ENCODE assay signal across 11 mouse cellular contexts in the genomic region with DNA sequence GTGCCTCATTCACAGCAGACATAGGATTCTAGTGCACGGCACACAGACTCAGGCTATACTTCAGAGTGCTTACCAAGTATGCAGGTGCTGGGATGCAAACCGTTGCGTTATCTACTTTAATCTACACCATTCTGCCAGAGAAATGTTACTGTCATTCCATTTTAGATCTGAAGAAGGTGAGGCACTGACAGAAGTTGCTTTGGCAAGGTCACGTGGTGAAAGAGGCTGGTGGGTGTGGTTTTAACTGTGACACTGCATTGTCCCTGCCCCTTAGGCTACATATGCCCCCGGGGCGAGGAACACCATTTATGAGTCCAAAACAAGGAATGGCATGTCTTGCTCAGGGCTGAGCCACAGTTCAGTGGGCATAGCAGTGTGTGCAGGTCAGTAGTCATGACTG. TPM values are rescaled to one million over a fixed set of nuclear protein-coding genes. Genes with fewer than 3 reads are reported as not detected.
DNase-seq lines count a peak whose midpoint lies in the region; ATAC-seq and TF ChIP-seq lines count a peak whose summit lies in the region.
"Had no signal": no experiment of that assay in that cellular context is flagged by ENCODE, and none has a peak within 500 bp of the region (broad histone marks: within the 10 kb centered on the region; RNA-seq: fewer than 3 reads in every experiment).

No protein-coding gene starts in this region.

- no peaks in the 10 kb centered on the region for H3K36me3 ChIP-seq in hindbrain, postnatal 0 days (ENCODE audit: insufficient read depth, low read length)
- H3K36me3 ChIP-seq in hindbrain, embryonic 14.5 days (replicated peaks; ENCODE audit: control insufficient read depth, insufficient read depth) = no peaks in the 10 kb centered on the region
- H3K36me3 ChIP-seq in thymus, adult 2 months (ENCODE audit: control insufficient read depth, insufficient read depth, low read length) = no peaks in the 10 kb centered on the region
- H3K36me3 ChIP-seq in limb, embryonic 13.5 days = no peaks in the 10 kb centered on the region
- no peaks in the 10 kb centered on the region for H3K36me3 ChIP-seq in midbrain, embryonic 11.5 days (ENCODE audit: control insufficient read depth, insufficient read depth, low read length)
- H3K36me3 ChIP-seq: hindbrain, embryonic 15.5 days; liver, embryonic 15.5 days had no signal

- ATAC-seq in hindbrain, postnatal 0 days = no peak
- no peak for ATAC-seq in hindbrain, embryonic 14.5 days (ENCODE audit: low FRiP score)
- no peak for ATAC-seq in limb, embryonic 13.5 days (ENCODE audit: low FRiP score, low read depth)
- no peak for ATAC-seq in midbrain, embryonic 11.5 days (ENCODE audit: low FRiP score)
- ATAC-seq: activated CD4-positive, CD25-positive, alpha-beta regulatory T cell, adult 4 months had no signal

- no peak overlapping the region for H3K9ac ChIP-seq in hindbrain, postnatal 0 days (replicated peaks; ENCODE audit: low read length)
- H3K9ac ChIP-seq in hindbrain, embryonic 14.5 days = no peak overlapping the region
- H3K9ac ChIP-seq in limb, embryonic 13.5 days = no peak overlapping the region
- no peak overlapping the region for H3K9ac ChIP-seq in midbrain, embryonic 11.5 days (ENCODE audit: low read length)
- H3K9ac ChIP-seq: hindbrain, embryonic 15.5 days; liver, embryonic 15.5 days had no signal

- DNase-seq in hindbrain, postnatal 0 days (ENCODE audit: low spot score) = no peak
- DNase-seq in hindbrain, embryonic 14.5 days (ENCODE audit: low spot score) = no peak
- DNase-seq in thymus, adult 2 months = no peak
- DNase-seq in thymus, adult 18-20 months = no peak
- no peak for DNase-seq in adrenal gland, postnatal 4 days (ENCODE audit: low spot score in 2 of 2)
- no peak for DNase-seq in cerebellum, adult 9-11 months
- no peak for DNase-seq in midbrain, embryonic 11.5 days (ENCODE audit: low spot score, missing footprints)

- H3K4me3 ChIP-seq in hindbrain, postnatal 0 days (ENCODE audit: low read length) = no peak overlapping the region
- no peak overlapping the region for H3K4me3 ChIP-seq in hindbrain, embryonic 14.5 days (replicated peaks; ENCODE audit: low read length)
- H3K4me3 ChIP-seq in thymus, adult 2 months (ENCODE audit: control insufficient read depth, insufficient read depth, low read length) = no peak overlapping the region
- H3K4me3 ChIP-seq in limb, embryonic 13.5 days = no peak overlapping the region
- no peak overlapping the region for H3K4me3 ChIP-seq in midbrain, embryonic 11.5 days (ENCODE audit: low read depth, low read length)
- H3K4me3 ChIP-seq: hindbrain, embryonic 15.5 days; liver, embryonic 15.5 days had no signal

- WGBS in hindbrain, postnatal 0 days = 86% methylated on average over 6 of the region's 6 CpGs
- WGBS in hindbrain, embryonic 14.5 days = 88% methylated on average over 6 of the region's 6 CpGs
- WGBS in thymus, adult 2 months = 15% methylated on average over 6 of the region's 6 CpGs
- WGBS in limb, embryonic 13.5 days = 84% methylated on average over 6 of the region's 6 CpGs
- WGBS in midbrain, embryonic 11.5 days = 86% methylated on average over 6 of the region's 6 CpGs

- no peak for TF ChIP-seq CTCF in hindbrain, postnatal 0 days (IDR thresholded peaks at IDR 0.05; ENCODE audit: low read depth)
- TF ChIP-seq CTCF in thymus, adult 2 months (IDR thresholded peaks at IDR 0.05; ENCODE audit: borderline replicate concordance, control insufficient read depth, extremely low read depth, insufficient read depth, low read length, poor library complexity) = no peak

- H3K27me3 ChIP-seq in hindbrain, postnatal 0 days (ENCODE audit: insufficient read depth, low read length) = no peaks in the 10 kb centered on the region
- H3K27me3 ChIP-seq in hindbrain, embryonic 14.5 days (ENCODE audit: control insufficient read depth, insufficient read depth, low read length) = no peaks in the 10 kb centered on the region
- no peaks in the 10 kb centered on the region for H3K27me3 ChIP-seq in thymus, adult 2 months (ENCODE audit: control insufficient read depth, insufficient read depth, low read length)
- 0 out of 2 replicates have a peak, but pooled peaks cover 1% of the 10 kb centered on the region for H3K27me3 ChIP-seq in limb, embryonic 13.5 days
- no peaks in the 10 kb centered on the region for H3K27me3 ChIP-seq in midbrain, embryonic 11.5 days (ENCODE audit: control insufficient read depth, insufficient read depth, low read length)
- H3K27me3 ChIP-seq: hindbrain, embryonic 15.5 days; liver, embryonic 15.5 days had no signal

- no peaks in the 10 kb centered on the region for H3K9me3 ChIP-seq in hindbrain, postnatal 0 days (ENCODE audit: low read length)
- H3K9me3 ChIP-seq in hindbrain, embryonic 14.5 days (ENCODE audit: control insufficient read depth, low read length) = no peaks in the 10 kb centered on the region
- no peaks in the 10 kb centered on the region for H3K9me3 ChIP-seq in limb, embryonic 13.5 days
- H3K9me3 ChIP-seq in midbrain, embryonic 11.5 days (ENCODE audit: control insufficient read depth, low read length) = no peaks in the 10 kb centered on the region
- H3K9me3 ChIP-seq: hindbrain, embryonic 15.5 days; liver, embryonic 15.5 days had no signal

- H3K27ac ChIP-seq in hindbrain, postnatal 0 days = peak overlapping the region; percentile 56; the same call in 1 of the 2 replicates
- no peak overlapping the region for H3K27ac ChIP-seq in hindbrain, embryonic 14.5 days
- peak overlapping the region; percentile 76 for H3K27ac ChIP-seq in thymus, adult 2 months (ENCODE audit: control insufficient read depth, insufficient read depth, low read length)
- H3K27ac ChIP-seq in limb, embryonic 13.5 days = peak overlapping the region; percentile 84; the same call in 1 of the 2 replicates
- H3K27ac ChIP-seq in midbrain, embryonic 11.5 days (ENCODE audit: low read depth, low read length) = no peak overlapping the region
- H3K27ac ChIP-seq: hindbrain, embryonic 15.5 days; liver, embryonic 15.5 days had no signal

- peaks cover 14% of the 10 kb centered on the region for H3K4me1 ChIP-seq in hindbrain, postnatal 0 days (ENCODE audit: insufficient read depth, low read length)
- H3K4me1 ChIP-seq in hindbrain, embryonic 14.5 days (replicated peaks; ENCODE audit: control insufficient read depth, insufficient read depth, low read length) = no peaks in the 10 kb centered on the region
- peaks cover 41% of the 10 kb centered on the region for H3K4me1 ChIP-seq in thymus, adult 2 months (replicated peaks; ENCODE audit: control insufficient read depth, insufficient read depth, low read length)
- peaks cover 65% of the 10 kb centered on the region for H3K4me1 ChIP-seq in limb, embryonic 13.5 days
- H3K4me1 ChIP-seq in midbrain, embryonic 11.5 days (ENCODE audit: control insufficient read depth, insufficient read depth, low read length) = no peaks in the 10 kb centered on the region; the same call in 1 of the 2 replicates

- no peak for TF ChIP-seq POLR2A in thymus, adult 2 months (IDR thresholded peaks at IDR 0.05; ENCODE audit: control insufficient read depth, extremely low read depth, insufficient read depth, low read length, poor library complexity)

- no peak overlapping the region for H3K4me2 ChIP-seq in hindbrain, postnatal 0 days (ENCODE audit: low read depth, low read length)
- H3K4me2 ChIP-seq in hindbrain, embryonic 14.5 days (replicated peaks) = no peak overlapping the region
- H3K4me2 ChIP-seq in limb, embryonic 13.5 days (replicated peaks) = no peak overlapping the region
- no peak overlapping the region for H3K4me2 ChIP-seq in midbrain, embryonic 11.5 days
- H3K4me2 ChIP-seq: hindbrain, embryonic 15.5 days; liver, embryonic 15.5 days had no signal

RNA-seq across cellular contexts. Expression of a gene that starts 16.7 kb away (rescaled TPM):
- 35.4 and 50.1 TPM in 2 replicates for total RNA-seq in hindbrain, postnatal 0 days (2014; rRNA removed)
- 33.8 and 39.4 TPM in 2 replicates for polyA plus RNA-seq in hindbrain, postnatal 0 days (2015; fragmentation: Nextera tagmentation; extraction: Ambion mirVana)
- polyA plus RNA-seq in hindbrain, embryonic 14.5 days (2014; fragmentation: Nextera tagmentation; extraction: Ambion mirVana) = 30.2 and 31.4 TPM in 2 replicates
- 393 and 535 TPM in 2 replicates for polyA plus RNA-seq in thymus, adult 2 months (2012; rRNA removed)
- polyA plus RNA-seq in limb, embryonic 13.5 days (2015; fragmentation: Nextera tagmentation; extraction: Ambion mirVana) = 113 and 118 TPM in 2 replicates
- total RNA-seq in adrenal gland, postnatal 4 days (2021) = 100 to 1,000 TPM; 136 to 137 TPM
- polyA plus RNA-seq in midbrain, embryonic 11.5 days (2014; fragmentation: Nextera tagmentation; extraction: Ambion mirVana) = 27.9 and 29.9 TPM in 2 replicates

Comparison
In these comparisons a context has a peak if more than half of its experiments do, and no peak if none do; other contexts are left out.
1. H3K27ac ChIP-seq: peak in hindbrain, postnatal 0 days (single experiment), thymus, adult 2 months (single experiment) and limb, embryonic 13.5 days (single experiment); none in hindbrain, embryonic 14.5 days (single experiment) and midbrain, embryonic 11.5 days (single experiment).